Comparison of ENCODE assay signal across 14 mouse cellular contexts in the genomic region with DNA sequence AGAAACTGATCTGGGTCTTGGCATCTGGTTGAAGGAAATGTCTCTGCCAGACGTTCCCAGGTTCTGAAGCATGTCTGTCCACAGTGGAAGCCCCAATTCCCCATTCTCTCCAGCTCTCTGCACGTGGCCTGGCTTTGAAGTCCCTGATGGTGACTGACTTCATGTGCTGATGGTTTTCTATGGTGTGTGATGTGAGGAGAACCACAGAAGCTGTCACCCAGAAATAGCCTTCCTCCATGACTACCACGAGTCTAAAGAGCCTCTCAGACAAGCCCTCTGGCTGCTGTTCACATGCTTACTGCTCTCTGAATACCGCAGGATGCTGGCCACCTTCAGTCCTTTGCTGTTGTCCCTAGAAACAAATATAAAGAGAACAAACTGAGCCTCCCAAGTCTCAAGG.
"Had no signal": no experiment of that assay in that cellular context is flagged by ENCODE, and none has a peak within 500 bp of the region (broad histone marks: within the 10 kb centered on the region; RNA-seq: fewer than 3 reads in every experiment).

No protein-coding gene starts in this region.

- H3K27me3 ChIP-seq: midbrain, embryonic 12.5 days; neural tube, embryonic 12.5 days; stomach, embryonic 15.5 days had no signal

- DNase-seq: lung, adult 18-20 months; lung, embryonic 14.5 days; lung, postnatal 10 days; lung, postnatal 4 days; midbrain, embryonic 14.5 days; right cerebral cortex, postnatal 14 days; thymus, adult 2 months; thymus, postnatal 25 days; thymus, postnatal 4 days had no signal

- H3K36me3 ChIP-seq: midbrain, embryonic 10.5 days; midbrain, embryonic 12.5 days; neural tube, embryonic 12.5 days; stomach, embryonic 15.5 days had no signal

- H3K4me2 ChIP-seq: lung, embryonic 14.5 days; midbrain, embryonic 12.5 days; neural tube, embryonic 12.5 days; stomach, embryonic 15.5 days had no signal

- H3K4me3 ChIP-seq: midbrain, embryonic 10.5 days; midbrain, embryonic 12.5 days; neural tube, embryonic 12.5 days; stomach, embryonic 15.5 days had no signal

- H3K9me3 ChIP-seq: midbrain, embryonic 10.5 days; midbrain, embryonic 12.5 days; neural tube, embryonic 12.5 days; stomach, embryonic 15.5 days had no signal

- H3K9ac ChIP-seq: lung, embryonic 14.5 days; midbrain, embryonic 12.5 days; neural tube, embryonic 12.5 days; stomach, embryonic 15.5 days had no signal

- H3K4me1 ChIP-seq: midbrain, embryonic 10.5 days; midbrain, embryonic 12.5 days; neural tube, embryonic 12.5 days; stomach, embryonic 15.5 days had no signal

- H3K27ac ChIP-seq: midbrain, embryonic 10.5 days; midbrain, embryonic 12.5 days; neural tube, embryonic 12.5 days; stomach, embryonic 15.5 days; stomach, postnatal 0 days had no signal
